Mouse (Mus musculus): Measurements from ENCODE around the gene Asxl2. TPM values are rescaled to one million over a fixed set of nuclear protein-coding genes. Genes with fewer than 3 reads are reported as not detected.
"Not testable (repeated sequence)": the region's sequence is repeated elsewhere in the genome, so short reads cannot be mapped to it uniquely, and the experiment has no call there.

The Asxl2 gene
- total RNA-seq, 2 experiments from 2014 or later = 31.4 to 50.0 TPM

- peak; percentile 60 for ATAC-seq (replicated peaks; ENCODE audit: poor library complexity)
Observed at GRCm38 (mm10) chr12:3427067-3427889, 621 bp downstream of the Asxl2 start.

DNA sequence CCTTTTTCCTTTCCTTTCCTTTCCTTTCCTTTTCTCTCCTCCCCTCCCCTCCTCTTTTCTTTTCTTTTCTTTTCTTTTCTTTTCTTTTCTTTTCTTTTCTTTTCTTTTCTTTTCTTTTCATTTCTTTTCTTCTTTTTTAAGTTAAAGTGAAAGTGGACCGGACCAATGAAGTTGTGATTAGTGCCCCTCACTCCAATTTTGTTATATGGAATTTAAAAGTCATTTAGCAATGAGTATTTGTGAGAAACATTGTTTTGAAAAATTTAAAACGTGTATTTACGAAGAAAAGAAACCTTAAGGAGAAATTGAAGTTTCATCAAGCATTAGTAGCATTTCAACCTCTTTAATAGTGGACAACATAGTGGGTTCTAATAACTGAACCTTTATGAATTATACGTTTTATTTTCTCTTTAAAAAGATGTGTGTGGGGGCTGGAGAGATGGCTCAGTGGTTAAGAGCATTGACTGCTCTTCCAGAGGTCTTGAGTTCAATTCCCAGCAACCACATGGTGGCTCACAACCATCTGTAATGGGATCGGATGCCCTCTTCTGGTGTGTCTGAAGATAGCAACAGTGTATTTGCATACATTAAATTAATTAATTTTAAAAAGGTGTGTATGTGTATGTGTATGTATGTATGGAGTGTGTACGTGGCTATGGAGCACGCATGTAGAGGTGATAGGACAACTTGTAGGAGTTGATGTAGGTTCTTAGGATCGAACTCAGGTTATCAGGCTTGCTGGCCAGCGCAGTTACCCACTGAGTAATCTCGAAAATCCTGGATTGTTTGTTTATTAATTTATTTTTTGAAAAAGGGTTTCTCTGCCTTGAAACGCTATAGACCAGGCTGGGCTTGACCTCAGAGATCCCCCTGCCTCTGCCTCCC lies 1.5 kb downstream of the Asxl2 start:
- no peak for ATAC-seq (replicated peaks; ENCODE audit: poor library complexity)

DNA sequence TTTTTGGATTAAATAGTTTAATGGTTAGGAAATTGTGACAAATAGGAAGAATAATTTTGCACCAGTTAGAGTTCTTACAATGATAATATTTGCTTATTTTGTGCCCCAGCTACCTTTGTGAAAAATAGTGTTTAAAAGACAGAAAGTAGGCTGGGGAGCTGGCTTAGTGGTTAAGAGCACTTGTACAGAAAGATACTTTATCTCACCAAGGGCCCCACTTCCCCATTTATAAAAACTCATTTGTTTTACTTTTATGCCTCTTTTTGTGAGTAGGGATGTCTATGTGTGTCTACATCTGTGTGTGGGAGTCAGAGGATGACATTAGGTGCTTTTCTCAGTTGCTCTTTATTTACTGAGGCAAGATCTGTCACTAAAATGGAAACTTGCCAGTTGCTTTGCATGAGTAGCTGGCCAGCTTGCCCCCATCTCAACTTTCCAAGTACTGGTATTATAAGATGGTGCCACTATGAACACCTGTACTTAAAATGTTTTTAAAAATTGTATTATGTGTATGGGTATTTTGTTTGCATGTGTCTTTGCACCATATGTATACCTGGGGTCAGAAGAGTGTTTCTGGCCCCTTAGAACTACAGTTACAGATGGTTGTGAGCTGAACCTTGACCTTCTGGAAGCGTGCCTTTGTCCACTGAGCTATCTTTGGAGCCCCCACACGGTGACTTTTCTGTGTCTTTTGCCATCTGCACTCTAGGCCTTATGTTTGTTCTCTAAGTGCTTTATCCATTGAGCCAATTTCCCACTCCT lies 3.2 kb downstream of the Asxl2 start:
- ATAC-seq (replicated peaks; ENCODE audit: poor library complexity) = no peak

- no peak for ATAC-seq (replicated peaks; ENCODE audit: poor library complexity)
Observed at GRCm38 (mm10) chr12:3430443-3430753, 3.7 kb downstream of the Asxl2 start.

DNA sequence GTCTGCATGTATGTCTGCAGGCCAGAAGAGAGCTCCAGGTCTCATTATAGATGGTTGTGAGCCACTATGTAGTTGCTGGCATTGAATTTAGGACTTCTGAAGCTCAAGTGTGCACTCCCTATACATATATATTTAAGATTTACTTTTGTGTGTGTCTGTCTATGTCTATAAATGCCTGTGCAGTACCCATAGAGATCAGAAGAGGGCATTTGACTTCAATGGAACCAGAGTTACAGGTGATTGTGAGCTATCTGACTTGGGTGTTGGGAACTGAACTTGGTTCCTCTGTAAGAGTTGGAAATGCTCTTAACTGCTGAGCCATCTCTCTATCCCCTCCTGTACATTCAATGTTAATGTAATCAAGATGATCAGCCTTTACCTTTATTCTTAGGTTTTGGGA lies 4.3 kb downstream of the Asxl2 start:
- no peak for ATAC-seq (replicated peaks; ENCODE audit: poor library complexity)

DNA sequence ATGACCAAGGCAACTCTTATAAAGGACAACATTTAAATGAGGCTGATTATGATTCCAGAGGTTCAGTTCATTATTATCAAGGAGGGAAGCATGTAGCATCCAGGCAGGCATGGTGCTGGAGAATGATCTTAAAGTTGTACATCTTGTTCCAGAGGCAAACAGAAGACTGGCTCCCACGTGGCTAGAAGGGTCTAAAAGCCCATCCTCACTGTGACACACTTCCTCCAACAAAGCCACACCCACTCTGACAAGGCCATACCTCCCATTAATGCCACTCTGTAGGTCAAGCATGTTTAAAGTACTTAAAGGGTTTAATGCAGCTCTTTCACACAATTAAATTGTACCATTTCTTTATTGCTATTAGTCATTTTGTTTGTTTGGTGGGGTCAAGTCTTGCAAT lies 7.1 kb downstream of the Asxl2 start:
- ATAC-seq (replicated peaks; ENCODE audit: poor library complexity) = no peak

DNA sequence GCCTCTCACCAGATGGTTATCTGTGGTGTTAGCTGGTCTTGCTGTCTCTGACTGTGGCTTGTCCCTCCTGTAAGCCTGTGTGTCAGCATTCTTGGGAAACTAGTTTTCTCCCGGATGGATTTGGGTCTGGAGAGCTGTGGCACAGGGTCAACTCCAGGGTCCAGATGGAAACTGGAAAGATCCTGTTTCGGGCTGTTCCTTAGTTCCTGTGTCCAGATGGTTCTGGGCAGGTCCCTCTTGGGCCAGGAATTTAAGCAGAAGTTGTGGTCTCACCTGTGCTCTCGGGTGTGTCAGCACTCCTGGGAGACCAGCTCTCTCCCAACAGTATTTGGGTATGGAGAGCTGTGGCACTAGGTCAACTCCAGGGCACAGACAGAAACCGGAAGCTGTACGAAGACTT lies 9.8 kb downstream of the Asxl2 start:
- no peak for ATAC-seq (replicated peaks; ENCODE audit: poor library complexity)

DNA sequence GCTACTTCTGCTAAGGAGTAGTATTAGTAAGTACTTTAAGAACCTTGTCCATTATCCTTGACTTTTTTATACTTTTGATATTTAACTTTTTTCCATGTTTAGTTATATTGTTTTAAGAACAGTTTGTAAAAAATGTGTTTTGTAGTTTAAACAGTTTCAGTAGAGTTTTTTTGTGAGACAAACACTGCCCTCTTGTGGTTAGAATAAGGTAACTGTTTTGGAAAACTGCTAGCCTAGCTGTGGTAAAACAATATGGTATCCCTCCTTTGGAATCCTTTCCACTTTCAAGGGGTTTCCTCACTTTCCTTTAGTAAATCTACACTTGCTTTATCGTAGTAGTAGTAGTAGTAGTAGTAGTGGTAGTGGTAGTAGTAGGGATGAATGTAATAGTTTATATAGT lies 11.2 kb downstream of the Asxl2 start:
- ATAC-seq (replicated peaks; ENCODE audit: poor library complexity) = peak; percentile 62

DNA sequence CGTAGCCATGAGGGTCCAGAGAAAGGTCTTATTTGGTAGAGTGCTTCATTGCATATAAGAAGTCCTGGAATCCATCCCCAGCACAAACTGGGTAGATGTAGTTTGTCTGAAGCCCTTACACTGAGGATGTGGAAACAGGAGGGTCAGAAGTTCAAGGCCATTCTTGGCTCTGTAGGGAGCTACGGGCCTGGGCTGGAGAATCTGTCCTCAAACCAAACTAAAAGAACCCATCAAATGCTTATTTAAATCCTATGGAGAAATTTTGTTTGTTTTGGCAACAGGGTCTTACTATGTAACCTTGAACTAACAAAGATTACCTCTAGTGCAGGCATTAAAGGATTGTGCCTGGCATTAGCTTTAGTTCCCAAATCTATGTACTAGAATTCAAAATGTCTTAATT lies 14.3 kb downstream of the Asxl2 start:
- peak; percentile 15; the same call in 1 of the 2 replicates for ATAC-seq (replicated peaks; ENCODE audit: poor library complexity)

GRCm38 (mm10) chr12:3441361-3441760 lies 14.7 kb downstream of the Asxl2 start:
- peak; percentile 67 for ATAC-seq (replicated peaks; ENCODE audit: poor library complexity)

GRCm38 (mm10) chr12:3453554-3453953 lies 26.9 kb downstream of the Asxl2 start:
- 0 out of 2 replicates have a peak, but pooled peaks have one; percentile 9 for ATAC-seq (replicated peaks; ENCODE audit: poor library complexity)

- ATAC-seq (replicated peaks; ENCODE audit: poor library complexity) = 0 out of 2 replicates have a peak, but pooled peaks have one; percentile 20
Observed at GRCm38 (mm10) chr12:3463087-3463486, 36.4 kb downstream of the Asxl2 start.

DNA sequence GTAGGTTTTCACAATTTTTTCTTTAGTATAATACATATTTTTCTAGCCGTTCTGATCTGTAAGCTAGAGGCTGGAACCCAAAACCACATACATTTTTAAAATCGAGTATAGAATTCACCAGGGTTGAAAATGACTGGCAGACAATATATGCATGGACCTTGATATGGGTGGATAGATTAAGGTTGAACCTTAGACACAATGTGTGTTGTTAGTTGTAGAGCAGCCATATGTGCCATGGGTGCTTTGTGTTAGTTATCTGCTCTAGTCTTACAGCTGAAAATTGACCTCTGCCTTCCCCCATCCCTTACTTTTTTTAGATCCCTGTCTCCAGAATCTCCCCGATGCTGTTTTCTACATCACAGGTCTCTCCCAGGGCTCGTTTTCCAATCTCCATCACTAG lies 73.0 kb downstream of the Asxl2 start:
- ATAC-seq (replicated peaks; ENCODE audit: poor library complexity) = no peak

DNA sequence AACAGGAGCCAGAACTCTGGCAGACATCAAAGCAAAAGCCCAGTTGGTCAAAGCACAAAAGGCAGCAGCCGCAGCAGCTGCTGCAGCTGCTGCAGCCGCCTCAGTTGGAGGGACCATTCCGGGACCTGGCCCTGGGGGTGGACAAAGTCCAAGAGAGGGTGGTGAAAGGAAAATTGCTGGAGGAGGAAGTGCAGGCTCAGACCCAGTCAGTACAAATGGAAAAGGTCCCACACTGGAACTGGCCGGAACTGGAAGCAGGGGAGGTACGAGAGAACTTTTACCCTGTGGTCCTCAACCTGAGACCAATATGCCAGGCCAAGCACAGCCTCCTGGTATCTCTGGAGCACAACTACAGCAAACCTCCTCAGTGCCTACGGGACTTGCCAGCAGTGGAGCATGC lies 73.4 kb downstream of the Asxl2 start:
- no peak for ATAC-seq (replicated peaks; ENCODE audit: poor library complexity)

- ATAC-seq (replicated peaks; ENCODE audit: poor library complexity) = no peak
Observed at GRCm38 (mm10) chr12:3518665-3519297, 92.1 kb downstream of the Asxl2 start.

GRCm38 (mm10) chr12:3521806-3522205 lies 95.1 kb downstream of the Asxl2 start:
- not testable (repeated sequence) for ATAC-seq (replicated peaks; ENCODE audit: poor library complexity)

DNA sequence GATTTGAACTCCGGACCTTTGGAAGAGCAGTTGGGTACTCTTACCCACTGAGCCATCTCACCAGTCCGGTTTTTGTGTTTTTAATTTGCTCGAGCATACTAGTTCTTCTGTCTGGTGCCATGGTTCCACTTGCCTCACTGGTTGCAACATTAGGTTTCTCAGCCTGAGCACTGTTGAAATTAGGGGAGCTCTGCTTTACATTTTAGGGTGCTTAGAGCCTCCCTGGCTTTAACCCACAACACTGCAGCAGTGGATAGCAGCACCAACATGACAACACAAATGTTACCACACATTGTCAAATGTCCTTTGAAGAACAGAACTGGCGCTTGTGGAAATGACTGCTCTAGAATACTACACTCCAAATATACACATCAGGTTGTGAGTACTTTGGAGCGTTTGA lies 98.9 kb downstream of the Asxl2 start:
- ATAC-seq (replicated peaks; ENCODE audit: poor library complexity) = peak; percentile 37

DNA sequence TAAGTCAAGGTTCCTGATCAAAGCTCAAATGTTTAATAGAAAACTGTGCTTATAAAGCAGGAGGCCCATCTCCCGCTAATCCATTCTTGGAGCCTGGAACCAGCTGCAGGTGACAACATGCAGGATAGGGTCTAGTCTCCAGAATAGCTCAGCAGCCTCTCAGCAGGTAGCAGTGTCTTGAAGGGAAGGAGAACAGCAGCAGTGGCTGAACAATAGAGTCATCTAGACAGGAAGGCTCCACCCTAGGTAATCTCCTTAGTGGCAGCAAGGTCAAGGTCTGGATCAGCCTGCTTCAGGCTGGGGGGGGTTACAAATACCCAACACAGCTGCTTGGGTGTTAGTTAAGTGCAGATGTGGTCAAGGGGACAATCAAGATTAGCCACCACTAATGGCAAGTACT lies 108.8 kb downstream of the Asxl2 start:
- ATAC-seq (replicated peaks; ENCODE audit: poor library complexity) = not testable (repeated sequence)

- ATAC-seq (replicated peaks; ENCODE audit: poor library complexity) = no peak; the same call in 1 of the 2 replicates
Observed at GRCm38 (mm10) chr12:3537616-3538015, 111.0 kb downstream of the Asxl2 start.

- ATAC-seq (replicated peaks; ENCODE audit: poor library complexity) = no peak
Observed at GRCm38 (mm10) chr12:3538036-3538435, 111.4 kb downstream of the Asxl2 start.

DNA sequence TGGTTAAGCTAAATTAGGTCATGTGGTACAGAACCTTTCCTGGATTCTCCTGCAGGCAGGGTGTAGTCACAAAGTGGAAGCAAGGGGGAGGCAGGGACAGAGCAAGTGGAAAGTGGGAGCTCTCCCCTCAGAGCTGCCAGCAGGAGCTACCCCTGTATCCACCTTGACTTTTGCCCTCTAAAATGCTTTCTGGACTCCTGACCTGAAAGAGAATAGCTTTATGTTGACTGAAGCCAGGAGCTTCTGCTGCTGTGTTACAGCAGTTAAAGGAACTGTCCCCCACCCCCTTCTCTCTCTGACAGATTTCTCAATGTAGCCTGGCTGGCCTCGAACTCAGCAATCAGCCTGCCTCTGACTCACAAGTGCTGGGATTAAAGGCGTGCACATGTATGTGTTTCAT lies 112.9 kb downstream of the Asxl2 start:
- ATAC-seq (replicated peaks; ENCODE audit: poor library complexity) = no peak

Data from megakaryocyte progenitor cell, adult 5-6 weeks (primary cell).